ENCODE assay signal across 8 mouse cellular contexts in the genomic region with DNA sequence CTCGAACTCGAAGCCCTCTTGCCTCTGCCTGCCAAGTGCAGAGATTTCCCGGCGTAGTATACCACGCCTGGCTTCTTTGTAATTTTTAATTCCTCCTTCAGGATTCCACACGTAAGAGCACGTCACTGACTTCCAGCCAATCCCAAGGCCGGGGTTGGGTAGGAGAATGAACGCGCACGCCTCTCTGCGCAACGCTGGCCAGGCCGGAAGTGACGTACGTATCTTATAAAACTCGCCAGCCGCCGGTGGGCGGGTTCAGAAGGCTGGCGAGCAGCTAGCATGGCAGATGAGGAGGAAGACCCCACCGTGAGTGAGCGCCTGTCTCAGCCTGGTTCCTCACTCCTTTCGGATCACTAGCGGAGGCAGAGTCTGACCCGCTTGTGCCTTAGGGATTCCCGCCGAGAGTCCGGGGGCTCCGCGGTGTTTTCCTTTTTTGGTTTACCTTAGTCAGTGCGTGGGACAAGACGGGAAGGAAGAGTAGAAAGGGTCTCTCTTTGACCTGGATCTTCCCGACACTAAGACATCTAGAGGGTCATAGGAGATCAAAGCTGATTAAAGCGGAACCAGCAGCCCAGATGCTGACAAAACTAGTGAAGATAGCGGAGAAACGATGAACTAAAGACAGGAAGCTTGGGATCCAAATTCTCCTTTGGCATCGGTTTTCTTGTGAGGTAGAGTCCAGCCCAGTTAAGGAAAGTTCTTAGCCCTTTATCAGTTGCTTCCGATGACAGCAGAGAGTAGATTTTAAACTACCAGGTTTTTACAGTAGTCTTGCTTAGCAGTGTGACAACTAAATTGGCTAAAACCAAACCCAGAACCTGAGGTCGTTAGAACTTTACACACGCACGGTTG. TPM values are rescaled to one million over a fixed set of nuclear protein-coding genes. Genes with fewer than 3 reads are reported as not detected.
DNase-seq lines count a peak whose midpoint lies in the region; ATAC-seq and TF ChIP-seq lines count a peak whose summit lies in the region.

Gene Taf13 (plus strand): TSS at position 256 of the 852 bp plus-strand sequence.

- peaks cover 8% of the 10 kb centered on the region; the same call in 1 of the 2 replicates for H3K79me2 ChIP-seq in liver, adult 2 months (ENCODE audit: control insufficient read depth, insufficient read depth, low read length)
- peaks cover 17% of the 10 kb centered on the region for H3K79me2 ChIP-seq in myocyte (ENCODE audit: control insufficient read depth, insufficient read depth)

- peaks cover 8% of the 10 kb centered on the region for H3K4me1 ChIP-seq in heart, embryonic 11.5 days (ENCODE audit: control insufficient read depth, insufficient read depth, low read length)
- H3K4me1 ChIP-seq in kidney, embryonic 16.5 days (ENCODE audit: insufficient read depth, low read length) = peaks cover 8% of the 10 kb centered on the region; the same call in 1 of the 2 replicates
- H3K4me1 ChIP-seq in liver, adult 2 months (ENCODE audit: control insufficient read depth, insufficient read depth, low read length) = no peaks in the 10 kb centered on the region

- peak within 1 kb of the TSS; percentile 78 for H3K4me3 ChIP-seq in heart, embryonic 11.5 days (ENCODE audit: low read depth, low read length)
- H3K4me3 ChIP-seq in kidney, embryonic 16.5 days (ENCODE audit: low read length) = peak within 1 kb of the TSS; percentile 72
- peak within 1 kb of the TSS; percentile 93 for H3K4me3 ChIP-seq in liver, adult 2 months (ENCODE audit: insufficient read depth, low read depth, low read length)
- H3K4me3 ChIP-seq in myocyte = peak within 1 kb of the TSS; percentile 81

- ATAC-seq in erythroblast, adult 5-6 weeks (replicated peaks; ENCODE audit: low FRiP score, poor library complexity, severe bottlenecking) = peak; percentile 97
- peak; percentile 97 for ATAC-seq in heart, embryonic 11.5 days (replicated peaks; ENCODE audit: insufficient number of reproducible peaks, low FRiP score, low TSS enrichment)
- peak; percentile 99 for ATAC-seq in kidney, embryonic 16.5 days (ENCODE audit: low FRiP score, low TSS enrichment)

- no peak for TF ChIP-seq CTCF in liver, adult 2 months (IDR thresholded peaks at IDR 0.05; ENCODE audit: low read depth, low read length)

- H3ac ChIP-seq in myocyte (ENCODE audit: control insufficient read depth, insufficient read length) = no peak within 1 kb of the TSS

- H3K27ac ChIP-seq in heart, embryonic 11.5 days (ENCODE audit: low read depth, low read length) = peak within 1 kb of the TSS; percentile 65; the same call in 1 of the 2 replicates
- peak within 1 kb of the TSS; percentile 52 for H3K27ac ChIP-seq in kidney, embryonic 16.5 days (ENCODE audit: low read length)
- H3K27ac ChIP-seq in liver, adult 2 months (replicated peaks; ENCODE audit: insufficient read depth, low read depth, low read length) = peak within 1 kb of the TSS; percentile 65

- H3K9ac ChIP-seq in heart, embryonic 11.5 days (ENCODE audit: low read depth, low read length) = peak within 1 kb of the TSS; percentile 87
- peak within 1 kb of the TSS; percentile 83 for H3K9ac ChIP-seq in kidney, embryonic 16.5 days (replicated peaks; ENCODE audit: low read length)
- H3K9ac ChIP-seq in liver, adult 2 months (ENCODE audit: low read depth, low read length) = peak within 1 kb of the TSS; percentile 89

- peak; percentile 96 to 97 for DNase-seq in B cell, adult 2 months
- peak; percentile 99 for DNase-seq in brain, adult 2 months (ENCODE audit: low read depth, low spot score)
- DNase-seq in liver, adult 2 months (ENCODE audit: extremely low read depth, low read depth, low spot score) = peak; percentile 92
- peak; percentile 98 for DNase-seq in splenic B cell, adult 2 months (ENCODE audit: low read depth, low spot score)

- H3K27me3 ChIP-seq in heart, embryonic 11.5 days (ENCODE audit: control insufficient read depth, insufficient read depth, low read length) = 0 out of 2 replicates have a peak, but pooled peaks cover 2% of the 10 kb centered on the region
- no peaks in the 10 kb centered on the region for H3K27me3 ChIP-seq in kidney, embryonic 16.5 days (ENCODE audit: insufficient read depth, low read length)
- no peaks in the 10 kb centered on the region for H3K27me3 ChIP-seq in liver, adult 2 months (ENCODE audit: control insufficient read depth, insufficient read depth, low read length)
- H3K27me3 ChIP-seq in myocyte (ENCODE audit: control insufficient read depth, insufficient read depth, insufficient read length) = peaks cover 6% of the 10 kb centered on the region
- H3K27me3 ChIP-seq in splenic B cell, adult 2 months (ENCODE audit: control insufficient read depth, insufficient read depth, low read length, poor library complexity, severe bottlenecking) = no peaks in the 10 kb centered on the region

- WGBS in heart, embryonic 11.5 days (ENCODE audit: insufficient replicate concordance) = 2% methylated on average over 42 of the region's 42 CpGs
- under 1% methylated on average over 42 of the region's 42 CpGs for WGBS in kidney, embryonic 16.5 days
- under 1% methylated on average over 42 of the region's 42 CpGs for WGBS in liver, adult 2 months

- H3K36me3 ChIP-seq in heart, embryonic 11.5 days (ENCODE audit: control insufficient read depth, insufficient read depth, low read length) = no peaks in the 10 kb centered on the region
- H3K36me3 ChIP-seq in kidney, embryonic 16.5 days (ENCODE audit: insufficient read depth, low read length) = no peaks in the 10 kb centered on the region
- no peaks in the 10 kb centered on the region for H3K36me3 ChIP-seq in liver, adult 2 months (ENCODE audit: control insufficient read depth, insufficient read depth, low read length)
- H3K36me3 ChIP-seq in myocyte (ENCODE audit: control insufficient read depth, insufficient read depth) = no peaks in the 10 kb centered on the region
- no peaks in the 10 kb centered on the region for H3K36me3 ChIP-seq in splenic B cell, adult 2 months (ENCODE audit: control insufficient read depth, insufficient read depth, low read length, poor library complexity, severe bottlenecking)

- no peaks in the 10 kb centered on the region for H3K9me3 ChIP-seq in heart, embryonic 11.5 days (replicated peaks; ENCODE audit: control insufficient read depth, low read length)
- H3K9me3 ChIP-seq in kidney, embryonic 16.5 days (ENCODE audit: low read length) = no peaks in the 10 kb centered on the region

- H3K4me2 ChIP-seq in heart, embryonic 11.5 days = peak within 1 kb of the TSS; percentile 78
- H3K4me2 ChIP-seq in kidney, embryonic 16.5 days (replicated peaks; ENCODE audit: low read depth, low read length) = peak within 1 kb of the TSS; percentile 63
- H3K4me2 ChIP-seq in myocyte (ENCODE audit: low read depth) = peak within 1 kb of the TSS; percentile 99

- peak; percentile 100 for TF ChIP-seq POLR2A in liver, adult 2 months (IDR thresholded peaks at IDR 0.05; ENCODE audit: extremely low read depth, insufficient read depth, low read length)
- TF ChIP-seq POLR2A in myocyte (IDR thresholded peaks at IDR 0.05; ENCODE audit: insufficient read length, low read depth) = peak; percentile 99

TF ChIP-seq in myocyte, 11 proteins besides CTCF, POLR2A, EP300 and RAD21:
- peak; percentile 19 for TF ChIP-seq SRF (IDR thresholded peaks at IDR 0.05; ENCODE audit: control insufficient read depth, insufficient read length, low read depth)
- no peak for TF ChIP-seq MAX (IDR thresholded peaks at IDR 0.05; ENCODE audit: low read depth)
- TF ChIP-seq POLR2AphosphoS2 (IDR thresholded peaks at IDR 0.05; ENCODE audit: insufficient read length, low read depth) = peak; percentile 100
- peak; percentile 11 for TF ChIP-seq REST (IDR thresholded peaks at IDR 0.05; ENCODE audit: insufficient read depth, insufficient read length)

RNA-seq across cellular contexts. Expression of gene Taf13, which starts in this region (rescaled TPM):
- 2.9 and 3.5 TPM in 2 replicates for total RNA-seq in erythroblast, adult 5-6 weeks (2015; ENCODE audit: low replicate concordance)
- 4.7 and 14.1 TPM in 2 replicates for total RNA-seq in erythroblast, adult 5-6 weeks (2017; ENCODE audit: low replicate concordance)
- 25.4 and 31.8 TPM in 2 replicates for polyA plus RNA-seq in heart, embryonic 11.5 days (2014; fragmentation: Nextera tagmentation; extraction: Ambion mirVana)
- 34.0 and 35.6 TPM in 2 replicates for polyA plus RNA-seq in kidney, embryonic 16.5 days (2015; fragmentation: Nextera tagmentation; extraction: Ambion mirVana)
- total RNA-seq in liver, adult 2 months (2014; rRNA removed) = 7.3 and 9.9 TPM in 2 replicates
- polyA plus RNA-seq in liver, adult 2 months (2012; rRNA removed) = 2.5 and 3.0 TPM in 2 replicates
- 19.9 TPM for polyA plus RNA-seq in myocyte (2012; fragmentation: generic; extraction: Trizol)

Comparison
In these comparisons a context has a peak if more than half of its experiments do, and no peak if none do; other contexts are left out.
1. Peak in every context shown above with its lines: DNase-seq, ATAC-seq, H3K4me3 ChIP-seq and H3K27ac ChIP-seq.